Mouse (Mus musculus) embryonic facial prominence, embryonic 12.5 days (tissue): Measurements from ENCODE around the gene Allc. TPM values are rescaled to one million over a fixed set of nuclear protein-coding genes. Genes with fewer than 3 reads are reported as not detected.

Experiments
- ATAC-seq: fragments of 200-750 bp; cut with Nextera tagmentation; 2 replicates; pipeline ENCODE4 v1.8.0; 2017; ENCODE audit not compliant: insufficient number of reproducible peaks, insufficient read depth, low FRiP score, low TSS enrichment
- H3K27ac ChIP-seq: fragments of 300-500 bp; sonication (generic); 2 replicates; pipeline ENCODE4 v1.5.1; 2016; ENCODE audit warnings: mild to moderate bottlenecking
- H3K27me3 ChIP-seq: fragments of 300-500 bp; sonication (generic); 2 replicates; pipeline ENCODE4 v1.6.1; 2016; ENCODE audit warnings: mild to moderate bottlenecking, moderate library complexity
- H3K36me3 ChIP-seq: fragments of 300-500 bp; sonication (generic); 2 replicates; pipeline ENCODE4 v1.6.1; 2016; ENCODE audit warnings: mild to moderate bottlenecking
- H3K4me1 ChIP-seq: fragments of 300-500 bp; sonication (generic); 2 replicates; pipeline ENCODE4 v1.6.1; 2016
- H3K4me2 ChIP-seq: fragments of 300-500 bp; sonication (generic); replicated peaks from 2 replicates; pipeline ENCODE4 v1.6.1; 2016; ENCODE audit warnings: mild to moderate bottlenecking, moderate library complexity
- H3K4me3 ChIP-seq: fragments of 300-500 bp; sonication (generic); 2 replicates; pipeline ENCODE4 v1.5.1; 2016; ENCODE audit warnings: mild to moderate bottlenecking
- H3K9ac ChIP-seq: fragments of 300-500 bp; sonication (generic); 2 replicates; pipeline ENCODE4 v1.6.1; 2016; ENCODE audit warnings: mild to moderate bottlenecking, moderate library complexity
- H3K9me3 ChIP-seq: fragments of 300-500 bp; sonication (generic); 2 replicates; pipeline ENCODE4 v1.6.1; 2016; ENCODE audit warnings: mild to moderate bottlenecking, moderate library complexity
- WGBS: fragments of 180-500 bp; shearing (Covaris S2); methylation state at CpG from one replicate; pipeline ENCODE4 v1.1.7; 2016; 5-methylcytosine and 5-hydroxymethylcytosine counted together
- polyA plus RNA-seq: library from polyadenylated mRNA; unstranded; fragments of >200 nt; fragmentation: Nextera tagmentation; extraction: Ambion mirVana; gene quantifications from 2 replicates; pipeline ENCODE4 v1.2.1, GENCODE M21; 2016

Allc gene
- polyA plus RNA-seq = not detected in 2 replicates

- Histone ChIP-seq H3K36me3 (no peaks in the 10 kb centered on the region), H3K9me3 (no peaks in the 10 kb centered on the region), H3K4me1 (no peaks in the 10 kb centered on the region), H3K9ac (no peak within 1 kb of the TSS), H3K27me3 (no peaks in the 10 kb centered on the region), H3K4me3 (no peak within 1 kb of the TSS), H3K4me2 (no peak within 1 kb of the TSS), H3K27ac (no peak within 1 kb of the TSS)
- WGBS = 81% methylated on average over 8 of the region's 8 CpGs
- ATAC-seq = no peak
Measured at GRCm38 (mm10) chr12:28582423-28582822, at the start of gene Allc. TSS of gene Allc (minus strand) at chr12:28582523.

- no peak for ATAC-seq
- no peaks in the 10 kb centered on the region for H3K4me1 ChIP-seq
- H3K9me3 ChIP-seq = no peaks in the 10 kb centered on the region
- 90% methylated on average over 2 of the region's 2 CpGs for WGBS
- no peaks in the 10 kb centered on the region for H3K27me3 ChIP-seq
- no peak overlapping the region for H3K27ac ChIP-seq
- no peak overlapping the region for H3K4me3 ChIP-seq
- no peak overlapping the region for H3K9ac ChIP-seq
- peaks cover 55% of the 10 kb centered on the region for H3K36me3 ChIP-seq
- H3K4me2 ChIP-seq = no peak overlapping the region
Measured at GRCm38 (mm10) chr12:28628436-28628835, 46.1 kb upstream of the Allc start.

GRCm38 (mm10) chr12:28627092-28627491, 44.8 kb upstream of the Allc start:
- Histone ChIP-seq H3K4me2 (no peak overlapping the region), H3K9me3 (no peaks in the 10 kb centered on the region), H3K27me3 (no peaks in the 10 kb centered on the region), H3K36me3 (peaks cover 42% of the 10 kb centered on the region), H3K4me3 (no peak overlapping the region), H3K9ac (no peak overlapping the region), H3K4me1 (peaks cover 4% of the 10 kb centered on the region; the same call in 1 of the 2 replicates), H3K27ac (no peak overlapping the region)
- WGBS = 70% methylated on average over 4 of the region's 4 CpGs
- no peak for ATAC-seq

GRCm38 (mm10) chr12:28625407-28625806, 43.1 kb upstream of the Allc start:
- WGBS = 77% methylated on average over 7 of the region's 7 CpGs
- Histone ChIP-seq H3K9ac (no peak overlapping the region), H3K27me3 (no peaks in the 10 kb centered on the region), H3K4me3 (no peak overlapping the region), H3K9me3 (no peaks in the 10 kb centered on the region), H3K36me3 (peaks cover 25% of the 10 kb centered on the region), H3K4me1 (peaks cover 11% of the 10 kb centered on the region; the same call in 1 of the 2 replicates), H3K27ac (no peak overlapping the region), H3K4me2 (no peak overlapping the region)
- no peak for ATAC-seq

DNA sequence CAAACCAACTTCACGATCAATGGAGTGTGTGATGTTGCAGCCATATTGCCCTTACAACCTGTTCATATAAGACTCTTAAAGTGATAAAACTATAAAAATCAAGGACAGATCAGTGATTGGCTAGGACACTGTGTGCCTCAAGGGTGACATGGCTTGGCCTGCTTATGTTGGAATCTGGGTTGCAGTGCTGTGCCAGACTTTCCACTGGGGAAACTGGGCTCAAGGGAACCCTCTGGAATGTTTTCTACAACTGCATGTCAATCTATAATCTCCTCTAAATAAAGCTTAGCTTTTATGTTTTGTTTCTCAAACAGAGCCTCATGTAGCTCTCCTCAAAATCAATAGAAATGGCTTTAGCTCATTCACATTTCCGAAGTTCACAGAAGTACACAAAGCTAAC, 41.9 kb upstream of the Allc start:
- H3K4me2 ChIP-seq = no peak overlapping the region
- H3K36me3 ChIP-seq = peaks cover 13% of the 10 kb centered on the region
- H3K4me1 ChIP-seq = peaks cover 11% of the 10 kb centered on the region; the same call in 1 of the 2 replicates
- ATAC-seq = no peak
- 87% methylated on average over 2 of the region's 2 CpGs for WGBS
- H3K27ac ChIP-seq = no peak overlapping the region
- H3K9me3 ChIP-seq = no peaks in the 10 kb centered on the region
- H3K9ac ChIP-seq = no peak overlapping the region
- no peaks in the 10 kb centered on the region for H3K27me3 ChIP-seq
- no peak overlapping the region for H3K4me3 ChIP-seq

DNA sequence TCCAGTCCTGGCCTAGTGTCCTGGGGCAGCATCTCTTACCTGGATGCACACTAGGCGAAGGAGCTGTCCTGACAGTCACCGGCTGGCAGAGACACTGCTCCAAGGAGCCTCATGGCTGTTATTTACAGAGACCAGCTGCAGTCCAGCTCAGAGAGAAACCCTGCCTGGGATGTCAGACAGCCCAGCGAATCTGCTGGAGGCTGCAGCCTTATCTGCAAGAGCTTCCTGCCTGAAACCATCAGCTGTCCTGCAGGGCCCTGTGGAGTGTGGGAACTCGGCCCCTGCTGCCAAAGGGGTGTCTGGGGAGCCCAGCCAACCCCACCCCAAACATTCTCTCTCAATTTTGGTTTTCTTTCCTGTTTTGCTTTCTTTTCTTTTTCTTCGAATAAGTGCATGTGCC, 40.9 kb upstream of the Allc start, which contains the start of gene Colec11:
TSS of gene Colec11 (minus strand) at position 183 of the 400 bp plus-strand sequence.
- Histone ChIP-seq H3K4me2 (no peak within 1 kb of the TSS), H3K27me3 (no peaks in the 10 kb centered on the region), H3K9me3 (no peaks in the 10 kb centered on the region), H3K4me3 (no peak within 1 kb of the TSS), H3K9ac (no peak within 1 kb of the TSS), H3K4me1 (peaks cover 11% of the 10 kb centered on the region; the same call in 1 of the 2 replicates), H3K36me3 (peaks cover 3% of the 10 kb centered on the region), H3K27ac (no peak within 1 kb of the TSS)
- 64% methylated on average over 5 of the region's 5 CpGs for WGBS
- ATAC-seq = no peak

- Histone ChIP-seq H3K36me3 (no peaks in the 10 kb centered on the region), H3K4me3 (no peak overlapping the region), H3K4me1 (peaks cover 11% of the 10 kb centered on the region; the same call in 1 of the 2 replicates), H3K27ac (no peak overlapping the region), H3K9me3 (no peaks in the 10 kb centered on the region), H3K4me2 (no peak overlapping the region), H3K27me3 (no peaks in the 10 kb centered on the region), H3K9ac (no peak overlapping the region)
- 81% methylated on average over 1 of the region's 1 CpGs for WGBS
- ATAC-seq = no peak
Measured at GRCm38 (mm10) chr12:28622641-28623040, 40.3 kb upstream of the Allc start.

- WGBS = 53% methylated on average over 5 of the region's 5 CpGs
- H3K27me3 ChIP-seq = no peaks in the 10 kb centered on the region
- no peaks in the 10 kb centered on the region for H3K9me3 ChIP-seq
- no peak overlapping the region for H3K4me2 ChIP-seq
- no peak overlapping the region for H3K9ac ChIP-seq
- no peak overlapping the region for H3K27ac ChIP-seq
- no peaks in the 10 kb centered on the region for H3K36me3 ChIP-seq
- H3K4me3 ChIP-seq = no peak overlapping the region
- H3K4me1 ChIP-seq = peaks cover 11% of the 10 kb centered on the region; the same call in 1 of the 2 replicates
- no peak for ATAC-seq
Measured at GRCm38 (mm10) chr12:28622167-28622532, 39.8 kb upstream of the Allc start.

DNA sequence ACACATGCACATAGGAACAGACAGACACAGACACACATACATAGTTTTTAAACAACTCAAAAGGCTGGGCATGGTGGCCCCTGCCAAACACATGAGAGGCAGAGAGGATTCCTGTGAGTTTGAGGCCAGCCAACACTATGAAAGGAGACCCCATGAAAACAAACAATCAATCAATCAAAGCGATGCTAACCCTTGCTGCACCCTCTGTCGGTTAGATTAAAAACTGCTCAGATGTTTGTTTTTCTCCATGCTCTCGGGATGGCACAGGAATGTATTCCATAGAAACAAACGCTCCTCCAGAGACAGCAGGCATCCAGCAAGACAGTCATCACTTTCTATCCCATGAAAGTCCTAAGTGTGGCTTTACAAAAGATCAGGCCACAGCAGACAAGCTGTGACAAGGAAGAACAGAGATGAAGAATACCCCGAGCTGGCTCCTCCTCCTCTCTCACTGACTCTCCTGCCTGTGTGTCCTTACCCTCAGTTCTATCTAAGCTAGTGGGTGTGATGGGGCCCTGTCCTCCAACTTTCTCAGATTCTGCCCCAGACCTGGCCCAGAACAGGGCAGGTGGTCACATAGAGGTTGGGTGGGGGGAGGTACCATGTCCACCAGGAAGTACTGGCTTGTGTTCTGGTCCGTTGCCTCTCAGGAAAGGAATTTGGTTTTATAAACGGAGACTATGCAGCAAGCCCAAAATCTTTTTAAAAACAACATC, 39.3 kb upstream of the Allc start:
- no peaks in the 10 kb centered on the region for H3K9me3 ChIP-seq
- no peaks in the 10 kb centered on the region for H3K27me3 ChIP-seq
- no peak overlapping the region for H3K4me2 ChIP-seq
- H3K4me3 ChIP-seq = no peak overlapping the region
- H3K36me3 ChIP-seq = no peaks in the 10 kb centered on the region
- ATAC-seq = no peak
- no peak overlapping the region for H3K9ac ChIP-seq
- H3K27ac ChIP-seq = no peak overlapping the region
- 28% methylated on average over 7 of the region's 7 CpGs for WGBS
- H3K4me1 ChIP-seq = peaks cover 11% of the 10 kb centered on the region; the same call in 1 of the 2 replicates

GRCm38 (mm10) chr12:28617297-28617696, 35.0 kb upstream of the Allc start:
- no peaks in the 10 kb centered on the region for H3K9me3 ChIP-seq
- no peaks in the 10 kb centered on the region for H3K27me3 ChIP-seq
- 63% methylated on average over 4 of the region's 4 CpGs for WGBS
- ATAC-seq = no peak
- H3K4me1 ChIP-seq = peaks cover 10% of the 10 kb centered on the region; the same call in 1 of the 2 replicates
- H3K4me3 ChIP-seq = no peak overlapping the region
- no peak overlapping the region for H3K4me2 ChIP-seq
- H3K9ac ChIP-seq = no peak overlapping the region
- no peaks in the 10 kb centered on the region for H3K36me3 ChIP-seq
- no peak overlapping the region for H3K27ac ChIP-seq

GRCm38 (mm10) chr12:28614401-28614800, 32.1 kb upstream of the Allc start:
- Histone ChIP-seq H3K4me2 (no peak overlapping the region), H3K4me1 (no peaks in the 10 kb centered on the region), H3K27ac (no peak overlapping the region), H3K4me3 (no peak overlapping the region), H3K9me3 (no peaks in the 10 kb centered on the region), H3K9ac (no peak overlapping the region), H3K36me3 (no peaks in the 10 kb centered on the region), H3K27me3 (no peaks in the 10 kb centered on the region)
- 67% methylated on average over 7 of the region's 7 CpGs for WGBS
- ATAC-seq = no peak

DNA sequence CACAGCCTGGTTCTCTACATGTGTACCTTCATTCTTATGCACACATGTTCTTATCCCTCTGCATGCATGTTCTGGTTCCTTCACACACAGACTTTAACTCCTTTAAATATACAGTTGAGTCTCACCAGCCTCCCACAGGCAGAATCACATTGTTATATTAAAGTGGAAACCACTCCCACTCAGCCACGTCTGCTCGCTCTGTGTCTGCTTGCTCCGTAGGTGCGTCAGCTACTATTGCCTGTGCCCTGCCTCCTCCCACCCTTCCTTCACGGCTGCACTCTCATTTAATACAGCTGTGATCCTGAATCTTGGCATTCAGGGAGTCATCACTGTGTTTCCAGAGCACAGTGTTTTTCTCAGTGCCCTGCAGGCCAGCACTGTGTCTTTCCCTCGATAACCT, 30.1 kb upstream of the Allc start:
- H3K4me3 ChIP-seq = no peak overlapping the region
- H3K4me1 ChIP-seq = peaks cover 9% of the 10 kb centered on the region
- H3K36me3 ChIP-seq = no peaks in the 10 kb centered on the region
- no peak overlapping the region for H3K27ac ChIP-seq
- no peak overlapping the region for H3K9ac ChIP-seq
- no peak overlapping the region for H3K4me2 ChIP-seq
- no peaks in the 10 kb centered on the region for H3K9me3 ChIP-seq
- whole genome bisulfite sequencing = 55% methylated on average over 6 of the region's 6 CpGs
- no peak for ATAC-seq
- no peaks in the 10 kb centered on the region for H3K27me3 ChIP-seq
